1 mouse cellular context compared by ENCODE assay signal in the genomic region with DNA sequence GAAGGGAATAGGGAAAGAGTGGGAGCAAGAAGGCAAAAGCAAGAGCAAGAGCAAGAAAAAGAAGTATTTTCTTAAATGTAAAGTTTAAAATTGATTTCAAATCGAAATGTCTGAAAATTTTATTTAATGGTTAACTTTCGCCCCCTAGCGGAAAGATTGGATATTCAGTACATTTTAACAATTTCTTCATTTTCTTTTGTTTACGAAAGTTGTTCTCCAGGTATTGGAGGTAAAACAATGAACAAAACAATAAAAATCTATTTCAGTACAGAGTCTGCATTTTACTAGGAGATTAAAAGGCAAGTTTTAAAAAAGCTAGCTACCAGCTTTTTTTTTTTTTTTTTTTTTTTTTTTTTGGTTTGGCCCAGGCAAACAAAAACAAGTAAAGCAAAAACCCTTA.
TF ChIP-seq lines count a peak whose summit lies in the region.

No protein-coding gene starts in this region.

TF ChIP-seq in MEL, 35 proteins besides CTCF, POLR2A, EP300 and RAD21:
- TF ChIP-seq MEF2A (IDR thresholded peaks at IDR 0.05; ENCODE audit: extremely low read depth, insufficient replicate concordance, low read depth, low read length, poor library complexity, severe bottlenecking) (no peak), MAX (IDR thresholded peaks at IDR 0.05; ENCODE audit: low read length) (no peak), SMC3 (IDR thresholded peaks at IDR 0.05; ENCODE audit: low read depth, low read length) (no peak), JUND (IDR thresholded peaks at IDR 0.05; ENCODE audit: low read depth, low read length) (no peak), TCF12 (IDR thresholded peaks at IDR 0.05; ENCODE audit: low read depth, low read length) (no peak), UBTF (IDR thresholded peaks at IDR 0.05; ENCODE audit: borderline replicate concordance, insufficient read depth, low read depth, low read length) (no peak), POLR2AphosphoS5 (IDR thresholded peaks at IDR 0.05; ENCODE audit: borderline replicate concordance, low read depth, low read length) (no peak), USF1 (IDR thresholded peaks at IDR 0.05; ENCODE audit: low read depth, low read length) (no peak), TAL1 (IDR thresholded peaks at IDR 0.05; ENCODE audit: low read length) (no peak), GABPA (IDR thresholded peaks at IDR 0.05; ENCODE audit: low read depth, low read length) (no peak)
